Mouse (Mus musculus): ENCODE data around the gene Elp4. TPM values are rescaled to one million over a fixed set of nuclear protein-coding genes. Genes with fewer than 3 reads are reported as not detected.

Gene Elp4
- polyA plus RNA-seq, 1 experiment, result 4.7 TPM

- DNase-seq, result no peak
- Histone ChIP-seq H3K27me3 (ENCODE audit: control insufficient read depth, insufficient read depth, low read length) (no peaks in the 10 kb centered on the region), H3K27ac (ENCODE audit: control insufficient read depth, insufficient read depth, low read length) (no peak overlapping the region), H3K4me1 (replicated peaks; ENCODE audit: control insufficient read depth, insufficient read depth, low read length) (no peaks in the 10 kb centered on the region), H3K4me3 (ENCODE audit: control insufficient read depth, insufficient read depth, low read length) (no peak overlapping the region), H3K36me3 (ENCODE audit: control insufficient read depth, insufficient read depth, low read length) (no peaks in the 10 kb centered on the region)
- TF ChIP-seq POLR2A (IDR thresholded peaks at IDR 0.05; ENCODE audit: control insufficient read depth, extremely low read depth, insufficient read depth, low read length, poor library complexity), result no peak
- no peak for TF ChIP-seq CTCF (IDR thresholded peaks at IDR 0.05; ENCODE audit: borderline replicate concordance, control insufficient read depth, extremely low read depth, insufficient read depth, low read length, poor library complexity)
- 96% methylated on average over 6 of the region's 6 CpGs for WGBS
These were observed 9.4 kb upstream of the Elp4 start for GRCm38 (mm10) chr2:105913655-105914366.

- TF ChIP-seq POLR2A (IDR thresholded peaks at IDR 0.05; ENCODE audit: control insufficient read depth, extremely low read depth, insufficient read depth, low read length, poor library complexity), result no peak
- TF ChIP-seq CTCF (IDR thresholded peaks at IDR 0.05; ENCODE audit: borderline replicate concordance, control insufficient read depth, extremely low read depth, insufficient read depth, low read length, poor library complexity), result no peak
- Histone ChIP-seq H3K36me3 (ENCODE audit: control insufficient read depth, insufficient read depth, low read length) (no peaks in the 10 kb centered on the region), H3K27me3 (ENCODE audit: control insufficient read depth, insufficient read depth, low read length) (no peaks in the 10 kb centered on the region), H3K4me3 (ENCODE audit: control insufficient read depth, insufficient read depth, low read length) (no peak overlapping the region), H3K4me1 (replicated peaks; ENCODE audit: control insufficient read depth, insufficient read depth, low read length) (no peaks in the 10 kb centered on the region), H3K27ac (ENCODE audit: control insufficient read depth, insufficient read depth, low read length) (no peak overlapping the region)
- 95% methylated on average over 3 of the region's 3 CpGs for WGBS
- no peak for DNase-seq
These were observed 6.2 kb upstream of the Elp4 start for GRCm38 (mm10) chr2:105910611-105911010.

- no peaks in the 10 kb centered on the region for H3K27me3 ChIP-seq (ENCODE audit: control insufficient read depth, insufficient read depth, low read length)
- peak; percentile 31 for DNase-seq
- H3K27ac ChIP-seq (ENCODE audit: control insufficient read depth, insufficient read depth, low read length), result no peak overlapping the region
- WGBS, result 94% methylated on average over 5 of the region's 5 CpGs
- H3K4me3 ChIP-seq (ENCODE audit: control insufficient read depth, insufficient read depth, low read length), result no peak overlapping the region
- TF ChIP-seq POLR2A (IDR thresholded peaks at IDR 0.05; ENCODE audit: control insufficient read depth, extremely low read depth, insufficient read depth, low read length, poor library complexity) (no peak), CTCF (IDR thresholded peaks at IDR 0.05; ENCODE audit: borderline replicate concordance, control insufficient read depth, extremely low read depth, insufficient read depth, low read length, poor library complexity) (no peak)
- no peaks in the 10 kb centered on the region for H3K36me3 ChIP-seq (ENCODE audit: control insufficient read depth, insufficient read depth, low read length)
- no peaks in the 10 kb centered on the region for H3K4me1 ChIP-seq (replicated peaks; ENCODE audit: control insufficient read depth, insufficient read depth, low read length)
These were observed 4.0 kb upstream of the Elp4 start for GRCm38 (mm10) chr2:105908351-105908750.

GRCm38 (mm10) chr2:105904757-105905146 lies 388 bp upstream of the Elp4 start:
- no peak for TF ChIP-seq POLR2A (IDR thresholded peaks at IDR 0.05; ENCODE audit: control insufficient read depth, extremely low read depth, insufficient read depth, low read length, poor library complexity)
- TF ChIP-seq CTCF (IDR thresholded peaks at IDR 0.05; ENCODE audit: borderline replicate concordance, control insufficient read depth, extremely low read depth, insufficient read depth, low read length, poor library complexity), result no peak
- 0% methylated on average over 12 of the region's 12 CpGs for WGBS
- no peak for DNase-seq
- Histone ChIP-seq H3K36me3 (ENCODE audit: control insufficient read depth, insufficient read depth, low read length) (no peaks in the 10 kb centered on the region), H3K4me3 (ENCODE audit: control insufficient read depth, insufficient read depth, low read length) (peak overlapping the region; percentile 89), H3K4me1 (replicated peaks; ENCODE audit: control insufficient read depth, insufficient read depth, low read length) (no peaks in the 10 kb centered on the region), H3K27ac (ENCODE audit: control insufficient read depth, insufficient read depth, low read length) (peak overlapping the region; percentile 15; the same call in 1 of the 2 replicates), H3K27me3 (ENCODE audit: control insufficient read depth, insufficient read depth, low read length) (no peaks in the 10 kb centered on the region)

- no peaks in the 10 kb centered on the region for H3K4me1 ChIP-seq (replicated peaks; ENCODE audit: control insufficient read depth, insufficient read depth, low read length)
- H3K27ac ChIP-seq (ENCODE audit: control insufficient read depth, insufficient read depth, low read length), result no peak overlapping the region
- no peaks in the 10 kb centered on the region for H3K27me3 ChIP-seq (ENCODE audit: control insufficient read depth, insufficient read depth, low read length)
- DNase-seq, result no peak
- no peaks in the 10 kb centered on the region for H3K36me3 ChIP-seq (ENCODE audit: control insufficient read depth, insufficient read depth, low read length)
- no peak overlapping the region for H3K4me3 ChIP-seq (ENCODE audit: control insufficient read depth, insufficient read depth, low read length)
- TF ChIP-seq POLR2A (IDR thresholded peaks at IDR 0.05; ENCODE audit: control insufficient read depth, extremely low read depth, insufficient read depth, low read length, poor library complexity) (no peak), CTCF (IDR thresholded peaks at IDR 0.05; ENCODE audit: borderline replicate concordance, control insufficient read depth, extremely low read depth, insufficient read depth, low read length, poor library complexity) (no peak)
These were observed 13.5 kb downstream of the Elp4 start for GRCm38 (mm10) chr2:105890816-105891215.

- no peaks in the 10 kb centered on the region for H3K27me3 ChIP-seq (ENCODE audit: control insufficient read depth, insufficient read depth, low read length)
These were observed 31.0 kb downstream of the Elp4 start for GRCm38 (mm10) chr2:105873403-105873802.

More at GRCm38 (mm10) chr2:105873403-105873802, 31.0 kb downstream of the Elp4 start:
- 86% methylated on average over 1 of the region's 1 CpGs for WGBS
- no peak for DNase-seq
- TF ChIP-seq POLR2A (IDR thresholded peaks at IDR 0.05; ENCODE audit: control insufficient read depth, extremely low read depth, insufficient read depth, low read length, poor library complexity) (no peak), CTCF (IDR thresholded peaks at IDR 0.05; ENCODE audit: borderline replicate concordance, control insufficient read depth, extremely low read depth, insufficient read depth, low read length, poor library complexity) (no peak)
- Histone ChIP-seq H3K27ac (ENCODE audit: control insufficient read depth, insufficient read depth, low read length) (no peak overlapping the region), H3K36me3 (ENCODE audit: control insufficient read depth, insufficient read depth, low read length) (no peaks in the 10 kb centered on the region), H3K4me3 (ENCODE audit: control insufficient read depth, insufficient read depth, low read length) (no peak overlapping the region), H3K4me1 (replicated peaks; ENCODE audit: control insufficient read depth, insufficient read depth, low read length) (no peaks in the 10 kb centered on the region)
